ENCODE assay signal across 19 mouse cellular contexts in the genomic region with DNA sequence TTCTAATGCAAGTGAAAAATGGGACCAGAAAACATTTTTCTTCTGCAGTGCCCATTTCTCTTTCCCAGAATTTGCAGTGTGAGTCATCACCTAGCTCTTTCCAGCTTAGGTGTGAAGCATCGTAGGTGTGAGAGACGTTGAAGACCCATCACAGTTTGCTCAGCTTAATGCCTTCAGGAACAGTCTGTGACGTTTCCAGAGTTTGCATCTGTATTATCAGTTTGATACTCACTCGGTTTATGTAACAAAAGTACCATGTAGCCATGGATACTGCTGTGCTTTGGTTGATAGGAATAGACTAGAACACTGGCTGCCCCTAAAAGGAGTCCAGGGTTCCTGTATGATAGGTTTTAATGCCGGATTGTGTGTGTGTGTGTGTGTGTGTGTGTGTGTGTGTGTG. TPM values are rescaled to one million over a fixed set of nuclear protein-coding genes. Genes with fewer than 3 reads are reported as not detected.
DNase-seq lines count a peak whose midpoint lies in the region; ATAC-seq and TF ChIP-seq lines count a peak whose summit lies in the region.
"Had no signal": no experiment of that assay in that cellular context is flagged by ENCODE, and none has a peak within 500 bp of the region (broad histone marks: within the 10 kb centered on the region; RNA-seq: fewer than 3 reads in every experiment).

No protein-coding gene starts in this region.

- peak overlapping the region; percentile 93 for H3K27ac ChIP-seq in liver, embryonic 11.5 days (ENCODE audit: low read depth, low read length)
- H3K27ac ChIP-seq in liver, embryonic 14.5 days, result peak overlapping the region; percentile 94
- H3K27ac ChIP-seq in midbrain, embryonic 16.5 days (ENCODE audit: low read length), result no peak overlapping the region
- H3K27ac ChIP-seq: embryonic facial prominence, embryonic 13.5 days; forebrain, embryonic 12.5 days; gastrocnemius, adult 2 months; limb, embryonic 10.5 days; neural tube, embryonic 12.5 days had no signal

- ATAC-seq in liver, embryonic 11.5 days (replicated peaks; ENCODE audit: low FRiP score), result peak; percentile 28; the same call in 1 of the 2 replicates
- ATAC-seq in liver, embryonic 14.5 days (ENCODE audit: insufficient read depth), result peak; percentile 29
- no peak for ATAC-seq in midbrain, embryonic 16.5 days

- H3K4me2 ChIP-seq in liver, embryonic 11.5 days, result peak overlapping the region; percentile 64
- peak overlapping the region; percentile 94 for H3K4me2 ChIP-seq in liver, embryonic 14.5 days (ENCODE audit: low read depth)
- no peak overlapping the region for H3K4me2 ChIP-seq in midbrain, embryonic 16.5 days (ENCODE audit: low read length)
- H3K4me2 ChIP-seq: embryonic facial prominence, embryonic 13.5 days; forebrain, embryonic 12.5 days; lung, embryonic 14.5 days; neural tube, embryonic 12.5 days had no signal

- DNase-seq in liver, embryonic 11.5 days (ENCODE audit: low spot score), result no peak
- DNase-seq in liver, result no peak
- peak; percentile 68 for DNase-seq in c-Kit-positive CD71-positive TER-119-negative erythroid progenitor cells, embryonic 14.5 days (ENCODE audit: low read depth)
- DNase-seq in liver, embryonic 14.5 days (ENCODE audit: low read depth in 3 of 3, low spot score in 3 of 3), result peak; percentile 39 to 69 (median 49)
- DNase-seq in telencephalon, adult 2 months (ENCODE audit: low read depth, low spot score), result peak; percentile 82
- DNase-seq in ovary, postnatal 36 days (ENCODE audit: low spot score), result no peak
- DNase-seq: adrenal gland, postnatal 36 days; cerebellum, adult 11 months; gastrocnemius, adult 2 months; heart, adult 11 months; kidney, postnatal 10 days; layer of hippocampus, adult 9-11 months; lung, embryonic 14.5 days had no signal

- H3K9me3 ChIP-seq in liver, embryonic 11.5 days (ENCODE audit: control insufficient read depth, low read length), result no peaks in the 10 kb centered on the region
- H3K9me3 ChIP-seq in liver, embryonic 14.5 days (ENCODE audit: control insufficient read depth, low read length), result no peaks in the 10 kb centered on the region
- no peaks in the 10 kb centered on the region for H3K9me3 ChIP-seq in midbrain, embryonic 16.5 days (replicated peaks; ENCODE audit: control insufficient read depth, low read length, poor library complexity, severe bottlenecking)
- H3K9me3 ChIP-seq: embryonic facial prominence, embryonic 13.5 days; forebrain, embryonic 12.5 days; limb, embryonic 10.5 days; neural tube, embryonic 12.5 days had no signal

- peaks cover 74% of the 10 kb centered on the region for H3K4me1 ChIP-seq in liver, embryonic 11.5 days (replicated peaks; ENCODE audit: control insufficient read depth, insufficient read depth, low read length)
- peaks cover 65 to 86% of the 10 kb centered on the region in 2 experiments for H3K4me1 ChIP-seq in liver, embryonic 14.5 days (replicated peaks; ENCODE audit: control insufficient read depth in 2 of 2, insufficient read depth in 2 of 2, low read length in 1 of 2)
- H3K4me1 ChIP-seq in midbrain, embryonic 16.5 days (ENCODE audit: control insufficient read depth, insufficient read depth, low read length), result no peaks in the 10 kb centered on the region
- H3K4me1 ChIP-seq: neural tube, embryonic 12.5 days had no signal

- no peak for TF ChIP-seq CTCF in liver, embryonic 14.5 days (IDR thresholded peaks at IDR 0.05; ENCODE audit: low read depth)

- WGBS in liver, embryonic 11.5 days, result 53% methylated on average over 5 of the region's 5 CpGs
- 15% methylated on average over 5 of the region's 5 CpGs for WGBS in liver, embryonic 14.5 days (ENCODE audit: insufficient replicate concordance)
- WGBS in midbrain, embryonic 16.5 days, result 91% methylated on average over 5 of the region's 5 CpGs

- H3K27me3 ChIP-seq in liver, embryonic 11.5 days (replicated peaks; ENCODE audit: control insufficient read depth, insufficient read depth, low read length), result no peaks in the 10 kb centered on the region
- H3K27me3 ChIP-seq in liver, embryonic 14.5 days (ENCODE audit: control insufficient read depth, insufficient read depth, low read length), result no peaks in the 10 kb centered on the region
- no peaks in the 10 kb centered on the region for H3K27me3 ChIP-seq in midbrain, embryonic 16.5 days (ENCODE audit: control insufficient read depth, insufficient read depth, low read depth, low read length)
- H3K27me3 ChIP-seq: CH12.LX; embryonic facial prominence, embryonic 13.5 days; forebrain, embryonic 12.5 days; neural tube, embryonic 12.5 days had no signal

- peak overlapping the region; percentile 53 for H3K9ac ChIP-seq in liver, embryonic 11.5 days (ENCODE audit: low read depth, low read length)
- peak overlapping the region; percentile 67 for H3K9ac ChIP-seq in liver, embryonic 14.5 days (replicated peaks)
- no peak overlapping the region for H3K9ac ChIP-seq in midbrain, embryonic 16.5 days (ENCODE audit: low read depth, low read length)
- H3K9ac ChIP-seq: embryonic facial prominence, embryonic 13.5 days; forebrain, embryonic 12.5 days; lung, embryonic 14.5 days; neural tube, embryonic 12.5 days had no signal

- H3K4me3 ChIP-seq in liver, embryonic 11.5 days (ENCODE audit: low read depth, low read length), result peak overlapping the region; percentile 27
- H3K4me3 ChIP-seq in liver, embryonic 14.5 days (ENCODE audit: insufficient read depth in 1 of 2, low read depth in 2 of 2, low read length in 2 of 2), result peak overlapping the region; percentile 48 to 54
- H3K4me3 ChIP-seq in midbrain, embryonic 16.5 days (ENCODE audit: low read depth, low read length), result no peak overlapping the region
- H3K4me3 ChIP-seq: embryonic facial prominence, embryonic 13.5 days; forebrain, embryonic 12.5 days; gastrocnemius, adult 2 months; limb, embryonic 10.5 days; neural tube, embryonic 12.5 days had no signal

- no peak for TF ChIP-seq EP300 in liver, embryonic 14.5 days (IDR thresholded peaks at IDR 0.05; ENCODE audit: low read depth)

- H3K36me3 ChIP-seq in liver, embryonic 11.5 days (ENCODE audit: control insufficient read depth, insufficient read depth, low read length), result peaks cover 10% of the 10 kb centered on the region; the same call in 1 of the 2 replicates
- H3K36me3 ChIP-seq in liver, embryonic 14.5 days (replicated peaks; ENCODE audit: control insufficient read depth, insufficient read depth, low read depth), result no peaks in the 10 kb centered on the region; the same call in 1 of the 2 replicates
- no peaks in the 10 kb centered on the region for H3K36me3 ChIP-seq in midbrain, embryonic 16.5 days (ENCODE audit: control insufficient read depth, insufficient read depth, low read length)

RNA-seq across cellular contexts. Expression of a gene that starts 17.3 kb away (rescaled TPM):
- polyA plus RNA-seq in liver, embryonic 11.5 days (2014; fragmentation: Nextera tagmentation; extraction: Ambion mirVana), result 161 and 179 TPM in 2 replicates
- polyA plus RNA-seq in liver, embryonic 14.5 days (2012; rRNA removed), result 34.0 and 60.2 TPM in 2 replicates
- 103 and 111 TPM in 2 replicates for polyA plus RNA-seq in liver, embryonic 14.5 days (2014; fragmentation: Nextera tagmentation; extraction: Ambion mirVana)
- 30.1 and 34.0 TPM in 2 replicates for polyA plus RNA-seq in midbrain, embryonic 16.5 days (2015; fragmentation: Nextera tagmentation; extraction: Ambion mirVana)

Comparison
In these comparisons a context has a peak if more than half of its experiments do, and no peak if none do; other contexts are left out.
1. DNase-seq: peak in c-Kit-positive CD71-positive TER-119-negative erythroid progenitor cells, embryonic 14.5 days (single experiment), liver, embryonic 14.5 days (3 of 3) and telencephalon, adult 2 months (single experiment); none in liver, embryonic 11.5 days (single experiment), liver (single experiment) and ovary, postnatal 36 days (single experiment).